Mouse (Mus musculus) lung, postnatal 4 days (tissue): ENCODE measurements around the gene Pdcd6ip.
"Not testable (repeated sequence)": the region's sequence is repeated elsewhere in the genome, so short reads cannot be mapped to it uniquely, and the experiment has no call there.

Source experiments
- DNase-seq, 2 experiments: peaks; one replicate each; pipeline ENCODE4 v3.0.0; 2021

Pdcd6ip gene

GRCm38 (mm10) chr9:113707481-113708360 is at the start of gene Pdcd6ip:
Gene Pdcd6ip (minus strand): TSS chr9:113708259.
- peak; percentile 95 for DNase-seq

GRCm38 (mm10) chr9:113755888-113756719 is 48.0 kb upstream of the Pdcd6ip start:
- DNase-seq: no peak

DNA sequence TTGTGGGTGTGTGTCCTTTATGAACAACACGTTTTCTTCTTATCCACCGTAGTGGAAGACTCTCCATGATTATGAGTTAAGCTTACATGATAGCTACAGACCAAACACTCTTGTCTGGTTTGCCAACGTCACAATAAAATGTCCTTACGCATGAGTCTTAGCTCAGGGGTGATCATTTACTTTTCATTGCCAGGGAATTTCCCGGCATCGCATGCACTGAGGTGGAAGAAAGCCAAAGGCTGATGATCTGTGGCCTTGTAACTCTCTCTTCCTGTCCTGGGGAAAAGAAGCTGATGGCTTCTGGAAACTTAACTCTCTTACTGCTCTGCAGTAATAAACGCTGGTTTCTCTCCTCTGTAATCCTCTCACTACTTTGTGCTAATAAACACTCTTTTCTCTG is 41.3 kb upstream of the Pdcd6ip start:
- peak; percentile 42 for DNase-seq

DNA sequence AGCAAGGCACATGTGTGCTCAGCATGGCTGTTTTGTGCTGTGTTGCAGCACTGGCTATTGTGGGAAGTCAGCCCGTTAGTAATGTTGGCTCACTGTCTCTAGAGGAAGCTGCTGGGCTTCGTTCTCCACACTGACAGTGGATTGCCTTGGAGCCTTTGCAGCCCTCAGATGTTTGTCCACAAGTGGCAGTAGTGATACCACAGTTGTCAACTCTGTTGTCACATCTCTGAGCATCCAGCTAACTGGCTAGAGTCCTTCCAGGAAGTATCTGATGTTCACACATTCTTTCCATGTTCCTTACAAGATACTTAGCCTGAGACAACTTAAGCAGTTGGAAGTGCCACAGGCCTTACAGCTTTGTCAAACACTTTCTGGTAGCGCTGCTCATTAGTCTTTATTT is 35.2 kb upstream of the Pdcd6ip start:
- no peak for DNase-seq

DNA sequence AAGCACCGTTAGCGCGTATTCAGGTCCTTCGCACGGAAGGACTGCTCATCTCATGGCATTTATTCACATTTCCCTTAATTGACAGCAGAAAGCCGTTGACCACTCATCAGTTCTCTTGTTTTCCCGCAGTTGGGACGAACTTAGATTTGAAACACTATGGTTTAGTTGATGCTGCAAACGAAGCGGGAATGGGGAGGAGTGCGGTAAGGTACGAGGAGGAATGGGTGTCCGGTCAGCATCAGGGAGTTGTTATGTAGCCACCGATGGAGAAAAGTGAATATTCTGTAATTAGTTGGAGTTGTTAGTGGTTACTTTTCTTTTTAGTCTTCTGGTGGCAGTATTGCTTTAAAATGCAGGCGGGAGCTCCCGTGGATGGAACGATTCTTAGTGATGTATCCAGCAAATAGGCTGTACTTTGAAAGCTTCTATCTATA is 34.3 kb upstream of the Pdcd6ip start:
- peak in 1 of 2 experiments; percentile 17 for DNase-seq

DNA sequence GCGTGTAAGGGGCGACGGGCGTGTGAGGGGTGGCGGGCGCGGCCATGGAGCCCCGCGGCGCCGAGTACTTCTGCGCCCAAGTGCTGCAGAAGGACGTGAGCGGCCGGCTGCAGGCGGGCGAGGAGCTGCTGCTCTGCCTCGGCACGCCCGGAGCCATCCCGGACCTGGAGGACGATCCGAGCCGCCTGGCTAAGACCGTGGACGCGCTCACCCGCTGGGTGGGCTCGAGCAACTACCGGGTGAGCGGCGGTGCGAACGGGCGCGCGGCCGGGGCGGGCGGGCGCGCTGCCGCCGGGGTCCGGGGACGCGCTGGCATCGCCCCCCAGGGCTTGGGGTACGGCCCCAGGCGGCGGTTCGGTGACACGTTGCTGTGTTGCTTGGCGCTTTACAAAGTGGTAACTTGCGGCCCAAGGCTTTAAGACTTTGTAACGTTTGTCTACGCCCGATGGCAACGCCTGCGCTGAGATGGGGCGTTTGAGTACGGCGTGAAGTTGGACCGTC is 33.6 kb upstream of the Pdcd6ip start:
- DNase-seq: peak; percentile 69 to 73

GRCm38 (mm10) chr9:113741108-113741636 is 33.1 kb upstream of the Pdcd6ip start, which contains the start of gene Clasp2:
Gene Clasp2 (plus strand): TSS chr9:113741473.
- peak; percentile 84 to 90 for DNase-seq

DNA sequence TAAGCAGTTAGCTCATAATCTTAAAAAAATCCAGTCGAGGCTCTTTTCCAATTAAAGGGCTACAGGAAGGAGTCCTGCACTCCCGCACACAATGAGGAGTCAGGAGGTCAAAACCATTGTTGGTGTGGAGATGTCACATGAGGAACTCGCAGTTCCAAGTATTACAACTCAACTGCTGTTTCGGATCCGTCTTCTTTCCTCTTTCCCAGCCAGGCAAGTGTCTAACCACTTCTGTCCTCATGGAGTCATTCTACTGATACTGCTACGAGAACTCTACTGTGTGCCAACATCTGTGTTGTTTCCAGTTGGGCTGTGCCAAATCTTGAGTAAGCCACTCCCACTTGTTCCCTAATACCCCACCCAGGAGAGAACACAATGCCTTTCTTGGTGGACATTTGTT is 30.9 kb upstream of the Pdcd6ip start:
- no peak for DNase-seq

DNA sequence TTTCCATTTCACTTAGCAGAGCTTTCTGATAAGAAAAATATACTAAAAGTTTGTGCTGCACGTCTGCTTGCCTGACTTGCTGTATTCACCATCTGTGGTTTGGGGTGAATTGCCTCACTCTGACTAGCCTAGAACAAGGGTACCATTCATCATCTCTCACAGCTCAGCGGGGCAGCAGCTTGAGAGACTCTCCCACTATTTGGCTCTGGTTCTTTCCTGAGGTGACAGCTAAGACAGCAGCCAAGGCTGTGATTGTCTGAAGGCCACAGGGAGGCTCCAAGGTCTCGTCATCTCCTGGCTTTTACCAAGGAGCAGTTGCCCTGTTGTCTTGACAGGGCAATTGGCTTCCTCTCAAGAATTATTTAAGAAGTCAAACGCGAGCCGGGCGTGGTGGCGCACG is 30.0 kb upstream of the Pdcd6ip start:
- no peak for DNase-seq

DNA sequence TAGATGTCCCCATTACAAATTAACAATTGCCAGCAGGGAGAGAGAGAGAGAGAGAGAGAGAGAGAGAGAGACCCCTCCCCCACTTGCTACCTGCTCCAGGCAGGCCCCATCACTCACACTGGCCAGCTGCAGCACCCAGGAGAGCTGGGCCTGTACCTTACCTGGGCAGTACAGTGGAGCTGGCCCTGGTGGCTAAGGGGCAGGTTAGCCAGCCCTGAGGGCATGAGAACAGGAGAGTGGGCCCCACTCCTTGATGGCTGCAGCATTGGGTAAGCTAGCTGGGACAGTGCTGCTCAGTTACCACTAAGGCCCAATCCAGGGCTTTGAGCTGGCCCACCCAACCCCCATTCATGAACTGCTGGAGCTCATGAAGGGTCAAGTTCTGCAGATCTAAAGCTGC is 27.9 kb upstream of the Pdcd6ip start:
- DNase-seq: no peak

DNA sequence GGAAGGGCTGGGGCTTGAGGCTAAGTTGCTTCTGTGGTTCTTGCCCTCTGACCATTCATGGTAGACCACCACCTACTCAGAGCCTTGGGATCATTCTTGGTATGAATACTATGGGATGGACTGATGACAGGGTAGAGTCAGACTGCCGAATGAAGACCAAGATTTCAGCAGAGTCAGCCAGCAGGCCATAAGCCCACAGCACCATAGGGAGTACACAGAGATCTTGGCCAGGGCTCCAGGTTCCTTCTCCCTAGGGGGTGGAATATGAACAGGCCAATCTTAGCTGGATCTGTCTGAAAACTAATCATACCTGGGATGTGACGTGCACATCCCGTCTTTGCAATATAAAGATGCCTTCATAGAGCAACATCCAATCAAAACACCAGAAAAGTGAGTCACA is 23.5 kb upstream of the Pdcd6ip start:
- DNase-seq: no peak

- DNase-seq: no peak
Observed at GRCm38 (mm10) chr9:113726991-113727680, 19.1 kb upstream of the Pdcd6ip start.

DNA sequence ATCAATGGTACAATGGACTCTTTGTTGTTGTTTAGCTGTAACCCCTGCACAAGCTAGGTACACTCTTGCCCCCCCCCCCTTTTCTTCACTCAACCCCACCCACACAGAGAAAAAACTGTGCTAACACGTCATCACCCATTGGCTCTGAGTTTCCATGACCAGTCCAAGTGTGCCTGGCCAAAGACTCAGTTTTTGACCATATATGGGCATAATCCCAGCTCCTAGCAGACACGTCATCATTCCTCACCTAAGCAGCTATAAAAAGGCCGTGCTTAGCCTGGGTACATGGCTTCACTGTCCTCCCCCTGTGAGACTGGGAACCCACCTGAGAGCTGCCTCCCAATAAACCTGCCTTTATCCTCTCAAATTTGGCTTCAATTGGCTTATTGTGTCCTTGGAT is 18.1 kb upstream of the Pdcd6ip start:
- DNase-seq: no peak

DNA sequence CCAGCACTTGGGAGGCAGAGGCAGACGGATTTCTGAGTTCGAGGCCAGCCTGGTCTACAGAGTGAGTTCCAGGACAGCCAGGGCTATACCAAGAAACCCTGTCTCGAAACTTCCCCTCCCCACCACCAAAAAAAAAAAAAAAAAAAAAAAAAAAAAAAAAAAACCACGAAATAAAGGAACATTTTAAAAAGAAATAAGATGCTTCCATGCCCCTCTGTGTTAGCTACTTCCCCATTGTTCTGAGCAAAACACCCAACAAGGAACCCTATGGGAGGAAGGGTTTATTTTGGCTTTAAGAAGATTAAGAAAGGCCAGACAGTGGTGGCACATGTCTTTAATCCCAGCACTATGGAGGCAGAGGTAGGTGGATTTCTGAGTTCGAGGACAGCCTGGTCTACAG is 17.6 kb upstream of the Pdcd6ip start:
- DNase-seq: not testable (repeated sequence)

GRCm38 (mm10) chr9:113724646-113725045 is 16.6 kb upstream of the Pdcd6ip start:
- no peak for DNase-seq

GRCm38 (mm10) chr9:113719063-113719462 is 11.0 kb upstream of the Pdcd6ip start:
- DNase-seq: peak; percentile 41 to 50

- DNase-seq: no peak
Observed at GRCm38 (mm10) chr9:113710871-113711270, 2.8 kb upstream of the Pdcd6ip start.

GRCm38 (mm10) chr9:113708361-113709280 is 562 bp upstream of the Pdcd6ip start:
- DNase-seq: no peak

GRCm38 (mm10) chr9:113706841-113707240 is 1.2 kb downstream of the Pdcd6ip start:
- no peak for DNase-seq

DNA sequence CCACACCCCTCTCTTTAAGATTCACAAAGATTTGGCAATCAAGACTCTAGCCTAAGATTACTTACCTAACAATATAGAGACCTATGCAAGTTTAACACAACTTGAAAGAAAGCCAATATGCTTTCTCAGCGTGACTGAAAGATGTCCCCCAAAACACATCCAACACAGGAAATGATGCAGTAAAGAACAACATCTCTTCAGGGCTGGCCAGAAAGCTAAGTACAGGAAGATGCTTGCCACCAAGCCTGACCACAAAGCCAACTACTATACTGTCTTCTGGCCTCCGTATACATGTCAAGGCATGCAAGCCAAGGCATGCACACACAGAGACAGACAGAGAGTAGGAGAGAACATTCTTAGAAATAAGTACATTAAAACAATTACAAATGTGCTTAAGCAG is 2.0 kb downstream of the Pdcd6ip start:
- no peak for DNase-seq

GRCm38 (mm10) chr9:113701441-113702160 is 6.5 kb downstream of the Pdcd6ip start:
- DNase-seq: no peak
